Mouse (Mus musculus): ENCODE measurements around the gene Rhox7b.

DNA sequence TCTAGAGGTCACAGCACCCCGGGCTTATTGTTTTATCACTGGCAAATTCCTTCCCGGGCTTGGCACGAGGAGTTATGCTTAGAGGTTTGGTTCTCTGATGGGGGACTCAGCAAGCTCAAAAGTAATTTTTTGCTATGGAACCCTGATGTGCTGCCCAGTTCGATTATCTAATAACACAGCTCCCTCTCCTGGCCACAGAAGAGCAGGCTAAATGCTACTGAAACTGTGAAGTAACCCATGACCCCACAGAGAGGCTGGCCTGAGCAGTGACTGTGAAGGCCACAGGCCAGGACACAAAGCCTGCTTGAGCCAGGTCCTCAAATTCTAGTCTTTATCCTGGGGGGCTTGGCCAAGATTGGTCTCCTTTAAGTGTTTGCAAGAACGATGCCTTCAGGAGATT is 6.7 kb upstream of the Rhox7b start:
- TF ChIP-seq CTCF (IDR thresholded peaks at IDR 0.05; ENCODE audit: control insufficient read depth, insufficient read depth, insufficient replicate concordance, low read depth, low read length): no peak
- TF ChIP-seq POLR2A (IDR thresholded peaks at IDR 0.05; ENCODE audit: control insufficient read depth, low read depth, low read length): no peak
